Mouse (Mus musculus) stomach, embryonic 15.5 days (tissue): ENCODE measurements around the gene Fbln7. TPM values are rescaled to one million over a fixed set of nuclear protein-coding genes. Genes with fewer than 3 reads are reported as not detected.

Source experiments
- ATAC-seq: fragments of 200-750 bp; cut with Nextera tagmentation; 2 replicates; pipeline ENCODE4 v1.8.0; 2017; ENCODE audit warnings: low read depth, moderate number of reproducible peaks, moderate TSS enrichment; ENCODE audit not compliant: insufficient read depth, low FRiP score
- H3K27ac ChIP-seq: fragments of 300-500 bp; sonication (generic); 2 replicates; pipeline ENCODE4 v1.5.1; 2015; ENCODE audit warnings: mild to moderate bottlenecking, inconsistent platforms
- H3K27me3 ChIP-seq: fragments of 300-500 bp; sonication (generic); replicated peaks from 2 replicates; pipeline ENCODE4 v1.6.1; 2015; ENCODE audit warnings: inconsistent platforms
- H3K36me3 ChIP-seq: fragments of 300-500 bp; sonication (generic); 2 replicates; pipeline ENCODE4 v1.6.1; 2015; ENCODE audit warnings: inconsistent platforms
- H3K4me1 ChIP-seq: fragments of 300-500 bp; sonication (generic); 2 replicates; pipeline ENCODE4 v1.6.1; 2015; ENCODE audit warnings: inconsistent platforms
- H3K4me2 ChIP-seq: fragments of 300-500 bp; sonication (generic); 2 replicates; pipeline ENCODE4 v1.6.1; 2015; ENCODE audit warnings: mild to moderate bottlenecking, inconsistent platforms
- H3K4me3 ChIP-seq: fragments of 300-500 bp; sonication (generic); replicated peaks from 2 replicates; pipeline ENCODE4 v1.5.1; 2015; ENCODE audit warnings: inconsistent platforms
- H3K9ac ChIP-seq: fragments of 300-500 bp; sonication (generic); 2 replicates; pipeline ENCODE4 v1.6.1; 2015; ENCODE audit warnings: inconsistent platforms
- H3K9me3 ChIP-seq: fragments of 300-500 bp; sonication (generic); 2 replicates; pipeline ENCODE4 v1.6.1; 2016; ENCODE audit warnings: inconsistent platforms
- WGBS: fragments of 180-500 bp; shearing (Covaris S2); methylation state at CpG from one replicate; pipeline ENCODE4 v1.1.7; 2015; 5-methylcytosine and 5-hydroxymethylcytosine counted together
- polyA plus RNA-seq: library from polyadenylated mRNA; unstranded; fragments of >200 nt; fragmentation: Nextera tagmentation; extraction: Ambion mirVana; gene quantifications from 2 replicates; pipeline ENCODE4 v1.2.1, GENCODE M21; 2015

Fbln7 gene
- polyA plus RNA-seq = 4.7 and 4.8 TPM in 2 replicates

GRCm38 (mm10) chr2:128862636-128863035, at the start of gene Fbln7:
Gene Fbln7 (plus strand): TSS chr2:128862981.
- Histone ChIP-seq H3K9ac (peak within 1 kb of the TSS; percentile 9; the same call in 1 of the 2 replicates), H3K9me3 (no peaks in the 10 kb centered on the region), H3K4me2 (peak within 1 kb of the TSS; percentile 89), H3K27me3 (0 out of 2 replicates have a peak, but pooled peaks cover 6% of the 10 kb centered on the region), H3K27ac (no peak within 1 kb of the TSS), H3K4me1 (peaks cover 4% of the 10 kb centered on the region; the same call in 1 of the 2 replicates), H3K4me3 (peak within 1 kb of the TSS; percentile 52), H3K36me3 (no peaks in the 10 kb centered on the region)
- ATAC-seq = no peak
- 89% methylated on average over 9 of the region's 9 CpGs for WGBS

- Histone ChIP-seq H3K27me3 (no peaks in the 10 kb centered on the region), H3K36me3 (no peaks in the 10 kb centered on the region), H3K9ac (no peak overlapping the region), H3K9me3 (no peaks in the 10 kb centered on the region), H3K4me1 (peaks cover 8% of the 10 kb centered on the region; the same call in 1 of the 2 replicates), H3K27ac (no peak overlapping the region), H3K4me2 (no peak overlapping the region), H3K4me3 (no peak overlapping the region)
- no peak for ATAC-seq
- WGBS = 81% methylated on average over 1 of the region's 1 CpGs
Observed at GRCm38 (mm10) chr2:128816311-128816710, 46.5 kb upstream of the Fbln7 start.

- WGBS = 41% methylated on average over 6 of the region's 6 CpGs
- Histone ChIP-seq H3K4me2 (peak overlapping the region; percentile 71), H3K4me1 (peaks cover 10% of the 10 kb centered on the region; the same call in 1 of the 2 replicates), H3K27ac (no peak overlapping the region; the same call in 1 of the 2 replicates), H3K9ac (no peak overlapping the region), H3K27me3 (no peaks in the 10 kb centered on the region), H3K9me3 (no peaks in the 10 kb centered on the region), H3K36me3 (no peaks in the 10 kb centered on the region), H3K4me3 (peak overlapping the region; percentile 88; the same call in 1 of the 2 replicates)
- no peak for ATAC-seq
Observed at GRCm38 (mm10) chr2:128816916-128817315, 45.9 kb upstream of the Fbln7 start.

- Histone ChIP-seq H3K36me3 (no peaks in the 10 kb centered on the region), H3K27me3 (no peaks in the 10 kb centered on the region), H3K4me2 (peak overlapping the region; percentile 71), H3K4me1 (peaks cover 10% of the 10 kb centered on the region; the same call in 1 of the 2 replicates), H3K9me3 (no peaks in the 10 kb centered on the region), H3K9ac (no peak overlapping the region), H3K4me3 (peak overlapping the region; percentile 88), H3K27ac (peak overlapping the region; percentile 95)
- peak; percentile 32 for ATAC-seq
- 0% methylated on average over 7 of the region's 7 CpGs for WGBS
Observed at GRCm38 (mm10) chr2:128817387-128817785, 45.4 kb upstream of the Fbln7 start.

GRCm38 (mm10) chr2:128817786-128818681, 44.7 kb upstream of the Fbln7 start, which contains the start of gene Tmem87b:
Gene Tmem87b (plus strand): TSS chr2:128818118.
- Histone ChIP-seq H3K4me2 (peak within 1 kb of the TSS; percentile 71), H3K9ac (peak within 1 kb of the TSS; percentile 62), H3K4me3 (peak within 1 kb of the TSS; percentile 88), H3K27ac (peak within 1 kb of the TSS; percentile 95), H3K36me3 (no peaks in the 10 kb centered on the region), H3K9me3 (no peaks in the 10 kb centered on the region), H3K4me1 (peaks cover 10% of the 10 kb centered on the region; the same call in 1 of the 2 replicates), H3K27me3 (no peaks in the 10 kb centered on the region)
- under 1% methylated on average over 59 of the region's 59 CpGs for WGBS
- ATAC-seq = peak; percentile 89

GRCm38 (mm10) chr2:128818956-128819643, 43.7 kb upstream of the Fbln7 start:
- Histone ChIP-seq H3K4me1 (peaks cover 10% of the 10 kb centered on the region; the same call in 1 of the 2 replicates), H3K4me2 (peak overlapping the region; percentile 64), H3K27ac (peak overlapping the region; percentile 89), H3K9ac (peak overlapping the region; percentile 62), H3K9me3 (no peaks in the 10 kb centered on the region), H3K27me3 (no peaks in the 10 kb centered on the region), H3K36me3 (no peaks in the 10 kb centered on the region), H3K4me3 (peak overlapping the region; percentile 88)
- no peak for ATAC-seq
- 12% methylated on average over 14 of the region's 14 CpGs for WGBS

- no peak overlapping the region for H3K4me3 ChIP-seq
- H3K27ac ChIP-seq = no peak overlapping the region
- no peak overlapping the region for H3K9ac ChIP-seq
- 77% methylated on average over 2 of the region's 2 CpGs for WGBS
- H3K27me3 ChIP-seq = no peaks in the 10 kb centered on the region
- no peaks in the 10 kb centered on the region for H3K9me3 ChIP-seq
- no peak for ATAC-seq
- no peak overlapping the region for H3K4me2 ChIP-seq
- peaks cover 10% of the 10 kb centered on the region; the same call in 1 of the 2 replicates for H3K4me1 ChIP-seq
- no peaks in the 10 kb centered on the region for H3K36me3 ChIP-seq
Observed at GRCm38 (mm10) chr2:128820631-128821030, 42.1 kb upstream of the Fbln7 start.

- Histone ChIP-seq H3K27me3 (no peaks in the 10 kb centered on the region), H3K9me3 (no peaks in the 10 kb centered on the region), H3K36me3 (no peaks in the 10 kb centered on the region), H3K27ac (no peak overlapping the region), H3K4me2 (no peak overlapping the region), H3K4me1 (peaks cover 10% of the 10 kb centered on the region; the same call in 1 of the 2 replicates), H3K9ac (no peak overlapping the region), H3K4me3 (no peak overlapping the region)
- 87% methylated on average over 5 of the region's 5 CpGs for WGBS
- ATAC-seq = no peak
Observed at GRCm38 (mm10) chr2:128823893-128824292, 38.9 kb upstream of the Fbln7 start.

GRCm38 (mm10) chr2:128827787-128828186, 35.0 kb upstream of the Fbln7 start:
- no peak overlapping the region for H3K9ac ChIP-seq
- H3K4me2 ChIP-seq = no peak overlapping the region
- no peak for ATAC-seq
- H3K4me3 ChIP-seq = no peak overlapping the region
- no peaks in the 10 kb centered on the region; the same call in 1 of the 2 replicates for H3K36me3 ChIP-seq
- H3K27me3 ChIP-seq = no peaks in the 10 kb centered on the region
- WGBS = 95% methylated on average over 1 of the region's 1 CpGs
- no peaks in the 10 kb centered on the region for H3K4me1 ChIP-seq
- H3K9me3 ChIP-seq = no peaks in the 10 kb centered on the region
- H3K27ac ChIP-seq = no peak overlapping the region

GRCm38 (mm10) chr2:128832611-128833010, 30.2 kb upstream of the Fbln7 start:
- Histone ChIP-seq H3K9me3 (no peaks in the 10 kb centered on the region), H3K27me3 (no peaks in the 10 kb centered on the region), H3K4me2 (no peak overlapping the region), H3K9ac (no peak overlapping the region), H3K4me3 (no peak overlapping the region), H3K36me3 (peaks cover 12% of the 10 kb centered on the region; the same call in 1 of the 2 replicates), H3K4me1 (no peaks in the 10 kb centered on the region), H3K27ac (no peak overlapping the region)
- no peak for ATAC-seq
- WGBS = 53% methylated on average over 3 of the region's 3 CpGs

GRCm38 (mm10) chr2:128833035-128833434, 29.7 kb upstream of the Fbln7 start:
- H3K4me3 ChIP-seq = no peak overlapping the region
- no peak overlapping the region for H3K4me2 ChIP-seq
- H3K27me3 ChIP-seq = no peaks in the 10 kb centered on the region
- no peaks in the 10 kb centered on the region for H3K9me3 ChIP-seq
- H3K36me3 ChIP-seq = peaks cover 12% of the 10 kb centered on the region; the same call in 1 of the 2 replicates
- H3K4me1 ChIP-seq = no peaks in the 10 kb centered on the region
- WGBS = 88% methylated on average over 2 of the region's 2 CpGs
- H3K27ac ChIP-seq = no peak overlapping the region
- H3K9ac ChIP-seq = no peak overlapping the region
- ATAC-seq = no peak
